Mouse (Mus musculus) hindlimb bud, embryonic 11.5 days (tissue): ENCODE measurements around the gene Nts.
A peak's percentile ranks its signal among the peaks of the same experiment; 100 is the strongest.
"Not testable (repeated sequence)": the region's sequence is repeated elsewhere in the genome, so short reads cannot be mapped to it uniquely, and the experiment has no call there.

Experiments used
- DNase-seq: peaks from one replicate; pipeline ENCODE4 v3.0.0-alpha.2; 2012; ENCODE audit warnings: low read depth, low spot score; ENCODE audit errors: extremely low spot score

Gene Nts

GRCm38 (mm10) chr10:102490386-102490785 is at the start of gene Nts:
Gene Nts (minus strand): TSS chr10:102490486.
- no peak for DNase-seq

DNA sequence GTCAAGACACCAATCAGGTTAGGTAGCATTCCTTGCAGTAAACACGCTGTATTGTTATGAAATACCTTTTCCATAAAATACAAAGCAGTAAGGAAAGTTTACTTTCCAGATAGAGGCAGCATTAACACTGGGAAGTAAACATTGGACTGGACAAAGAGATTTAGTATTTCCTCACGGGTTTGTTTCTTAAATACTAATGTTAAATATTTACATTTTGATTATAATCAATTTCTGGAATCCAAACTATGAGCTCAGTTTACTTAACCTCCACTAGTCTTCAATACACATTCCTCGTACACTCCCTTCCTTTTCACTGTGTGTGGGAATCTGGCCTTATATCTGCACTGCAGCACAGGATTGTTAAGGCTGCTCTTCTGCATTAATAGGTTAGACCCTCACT is 37.6 kb upstream of the Nts start:
- no peak for DNase-seq

GRCm38 (mm10) chr10:102514159-102514558 is 23.9 kb upstream of the Nts start:
- DNase-seq = no peak

DNA sequence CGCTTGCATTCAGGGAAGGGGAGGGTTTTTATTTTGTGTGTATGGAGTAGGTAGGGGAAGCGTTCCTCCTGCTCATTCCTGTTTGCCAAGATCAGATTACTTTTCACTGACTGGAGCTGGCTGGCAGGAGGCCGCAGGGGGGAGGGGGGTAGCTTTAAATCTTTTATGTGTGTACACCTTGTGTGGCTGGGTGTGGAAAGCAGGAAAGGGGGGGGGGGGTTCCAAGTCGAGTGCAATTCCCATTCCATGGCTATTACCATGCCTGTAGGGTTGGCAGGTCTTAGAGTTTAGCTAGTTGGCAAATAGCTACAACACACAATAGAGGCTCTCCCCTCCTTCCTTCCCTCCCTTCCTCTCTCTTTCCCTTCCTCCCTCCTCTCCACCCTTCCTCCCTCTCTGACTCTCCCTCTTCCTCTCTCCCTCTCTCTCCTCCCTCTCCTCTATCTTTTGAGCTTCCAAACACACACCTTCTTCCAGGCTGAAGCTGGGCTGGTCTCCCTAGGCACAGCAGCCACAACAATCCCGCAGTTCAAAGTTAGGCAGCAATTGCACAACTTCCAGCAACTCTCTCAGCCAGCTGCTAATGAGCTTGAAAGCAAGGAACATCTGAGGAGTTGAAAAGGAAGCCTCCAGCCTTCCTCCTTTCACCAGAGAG is 21.6 kb upstream of the Nts start, which contains the start of gene Rassf9:
Rassf9 (plus strand) TSS at position 416 of the 655 bp plus-strand sequence.
- DNase-seq = no peak

GRCm38 (mm10) chr10:102511461-102511806 is 21.1 kb upstream of the Nts start:
- DNase-seq = no peak

DNA sequence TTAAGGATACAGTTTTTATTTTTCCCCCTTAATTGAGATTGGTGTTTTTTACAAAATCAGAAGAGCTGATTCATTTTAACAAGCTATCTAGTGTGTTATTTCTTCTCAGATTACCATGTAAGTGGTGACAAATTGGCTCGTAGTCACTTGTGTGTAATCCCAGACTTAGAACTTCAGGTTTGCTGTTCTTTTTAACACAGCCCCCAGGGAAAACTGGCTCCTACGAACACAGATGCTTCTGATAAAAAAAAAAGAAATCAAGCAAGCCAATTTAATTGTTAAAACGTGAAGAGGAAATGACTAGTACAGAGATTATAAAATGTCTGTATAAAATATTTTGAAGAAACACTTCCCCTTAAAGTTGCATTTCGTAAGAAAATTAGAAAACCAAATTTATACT is 17.1 kb upstream of the Nts start:
- no peak for DNase-seq

DNA sequence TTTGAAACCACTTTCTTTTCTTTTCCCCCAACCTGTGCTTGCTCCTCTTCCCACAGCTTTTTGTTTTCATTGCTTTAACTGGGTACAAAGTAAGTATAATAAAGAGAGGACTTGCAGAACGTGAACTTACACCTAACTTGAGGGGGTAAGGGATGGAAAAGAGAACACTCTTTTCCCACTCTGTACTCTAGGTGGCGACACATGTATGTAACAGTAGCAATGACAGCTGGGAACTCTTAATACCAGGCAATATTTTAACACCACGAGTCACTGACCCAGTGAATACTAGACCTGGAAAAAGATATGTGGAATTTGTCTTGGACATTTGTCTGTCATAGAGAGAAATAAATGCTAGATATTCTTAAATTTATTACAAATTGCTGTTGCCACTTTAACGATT is 8.5 kb upstream of the Nts start:
- no peak for DNase-seq

DNA sequence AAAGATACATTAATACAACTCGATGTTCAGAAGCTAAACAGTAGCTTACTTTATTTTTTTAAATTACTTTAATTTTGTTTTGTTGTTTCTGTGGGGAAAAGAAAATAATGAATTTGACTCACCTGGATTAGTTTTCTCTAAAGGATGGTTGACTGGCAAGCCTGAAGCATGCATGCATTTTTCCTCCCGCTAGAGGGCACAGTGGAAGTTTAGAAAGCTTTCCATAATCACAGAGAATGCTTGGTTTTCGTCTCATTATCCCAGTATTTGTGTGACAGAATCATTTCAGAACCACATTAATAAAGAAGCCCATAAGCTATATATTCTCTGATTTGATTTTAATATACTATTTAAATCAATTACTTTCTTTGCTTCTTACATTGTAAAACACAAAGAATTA is 1.5 kb upstream of the Nts start:
- DNase-seq = no peak

DNA sequence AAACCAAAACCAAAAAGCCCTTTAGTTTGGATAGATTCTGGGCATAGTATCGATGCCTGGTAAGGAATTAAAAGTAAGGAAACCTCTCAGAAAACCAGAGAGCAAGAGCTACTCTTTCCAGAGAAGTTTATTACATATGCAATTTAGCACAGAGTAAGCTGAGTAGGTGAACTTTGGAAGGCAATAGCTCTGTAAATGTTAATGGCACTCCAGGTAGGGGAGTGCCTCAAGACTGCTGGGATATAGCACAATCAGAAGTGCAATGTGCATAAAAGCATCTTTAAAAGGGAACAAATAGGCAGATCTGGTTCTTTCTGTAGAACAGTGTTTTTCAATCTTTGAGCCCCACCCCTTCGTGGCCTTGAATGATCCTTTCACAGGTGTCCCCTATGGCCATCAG is 20.9 kb downstream of the Nts start:
- DNase-seq = no peak

DNA sequence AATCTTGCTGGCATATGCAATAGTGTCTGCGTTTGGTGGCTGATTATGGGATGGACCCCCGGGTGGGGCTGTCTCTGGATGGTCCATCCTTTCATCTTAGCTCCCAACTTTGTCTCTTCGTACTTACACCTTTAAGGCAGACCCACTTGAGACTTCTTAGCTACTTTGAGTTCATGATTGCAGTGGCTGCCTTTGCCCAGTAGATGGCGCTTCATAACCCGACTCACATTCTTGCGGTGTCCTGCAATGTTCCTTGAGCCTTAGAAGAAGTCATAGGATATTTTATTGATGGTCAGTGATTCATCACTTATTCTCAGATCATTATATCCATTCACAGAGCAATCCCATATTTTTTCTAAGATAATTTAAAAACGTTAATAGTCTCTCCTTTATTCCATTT is 38.5 kb downstream of the Nts start:
- peak; percentile 30 for DNase-seq

DNA sequence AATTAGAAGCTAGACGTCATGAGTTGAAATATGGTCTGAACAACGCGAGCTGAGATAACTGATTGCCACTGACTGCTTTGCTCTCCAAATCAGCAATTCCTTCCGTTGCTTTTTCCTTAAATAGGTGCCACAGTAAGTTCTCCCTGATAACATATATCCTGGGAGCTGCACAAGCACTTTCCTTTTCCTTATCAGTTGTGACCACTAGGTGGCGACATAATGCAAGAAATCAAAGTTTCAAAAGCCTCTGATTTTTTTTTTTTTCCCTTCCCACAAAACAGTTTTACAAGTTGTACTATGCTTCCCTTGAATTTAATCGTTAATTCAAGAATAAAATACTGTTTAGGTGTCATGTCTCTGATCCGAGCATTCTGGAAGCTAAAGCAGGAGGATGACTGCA is 40.8 kb downstream of the Nts start:
- DNase-seq = peak; percentile 83

DNA sequence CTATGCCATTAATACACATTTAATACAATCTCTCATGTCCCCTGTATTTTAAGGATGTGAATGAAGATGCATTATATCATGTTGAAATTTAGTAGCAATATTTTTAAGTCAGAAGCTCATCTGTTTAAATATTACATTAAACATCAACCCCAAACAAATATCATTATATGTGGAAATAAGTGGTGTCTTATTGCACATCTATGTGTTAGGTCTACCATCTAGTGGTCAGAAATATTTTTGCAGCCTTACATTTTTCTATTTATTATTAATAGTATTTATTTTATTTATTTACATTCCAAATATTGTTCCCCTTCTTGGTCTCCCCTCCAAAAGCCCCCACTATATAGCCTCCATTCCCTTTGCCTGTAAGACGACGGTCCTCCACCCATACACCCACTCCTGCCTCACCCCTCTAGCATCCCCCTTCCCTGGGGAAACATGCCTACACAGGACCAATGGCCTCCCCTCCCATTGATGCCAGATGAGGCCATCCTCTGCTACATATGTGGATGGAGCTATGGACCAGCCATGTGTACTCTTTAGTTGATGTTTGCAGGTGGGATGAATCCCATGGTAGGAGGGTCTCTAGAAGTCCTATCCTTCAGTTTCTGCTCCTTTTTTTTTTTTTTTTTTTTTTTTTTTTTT is 45.3 kb downstream of the Nts start:
- DNase-seq = no peak

GRCm38 (mm10) chr10:102435467-102435866 is 54.8 kb downstream of the Nts start:
- not testable (repeated sequence) for DNase-seq

- not testable (repeated sequence) for DNase-seq
Measured at GRCm38 (mm10) chr10:102435048-102435447, 55.2 kb downstream of the Nts start.
